Mouse (Mus musculus): ENCODE data around the gene Kap.
"Not testable (repeated sequence)": the region's sequence is repeated elsewhere in the genome, so short reads cannot be mapped to it uniquely, and the experiment has no call there.

Kap gene

GRCm38 (mm10) chr6:133853526-133853925 lies at the start of gene Kap:
Kap (minus strand) TSS chr6:133853762.
- no peak for DNase-seq

GRCm38 (mm10) chr6:133885871-133886415 lies 32.4 kb upstream of the Kap start:
- peak; percentile 54 for DNase-seq

- peak; percentile 30 for DNase-seq
Measured at GRCm38 (mm10) chr6:133883446-133883985, 30.0 kb upstream of the Kap start.

GRCm38 (mm10) chr6:133875906-133876462 lies 22.4 kb upstream of the Kap start:
- no peak for DNase-seq

GRCm38 (mm10) chr6:133872667-133873066 lies 19.1 kb upstream of the Kap start:
- DNase-seq = peak; percentile 54

- no peak for DNase-seq
Measured at GRCm38 (mm10) chr6:133871131-133871530, 17.6 kb upstream of the Kap start.

GRCm38 (mm10) chr6:133868381-133868780 lies 14.8 kb upstream of the Kap start:
- peak; percentile 29 for DNase-seq

GRCm38 (mm10) chr6:133855871-133856270 lies 2.3 kb upstream of the Kap start:
- DNase-seq = peak; percentile 31

- no peak for DNase-seq
Measured at GRCm38 (mm10) chr6:133849359-133849758, 4.2 kb downstream of the Kap start.

- peak; percentile 32 for DNase-seq
Measured at GRCm38 (mm10) chr6:133848861-133849260, 4.7 kb downstream of the Kap start.

GRCm38 (mm10) chr6:133838296-133838995 lies 15.1 kb downstream of the Kap start:
- not testable (repeated sequence) for DNase-seq

- DNase-seq = no peak
Measured at GRCm38 (mm10) chr6:133812342-133812741, 41.2 kb downstream of the Kap start.
